8 mouse cellular contexts compared by ENCODE assay signal in the genomic region with DNA sequence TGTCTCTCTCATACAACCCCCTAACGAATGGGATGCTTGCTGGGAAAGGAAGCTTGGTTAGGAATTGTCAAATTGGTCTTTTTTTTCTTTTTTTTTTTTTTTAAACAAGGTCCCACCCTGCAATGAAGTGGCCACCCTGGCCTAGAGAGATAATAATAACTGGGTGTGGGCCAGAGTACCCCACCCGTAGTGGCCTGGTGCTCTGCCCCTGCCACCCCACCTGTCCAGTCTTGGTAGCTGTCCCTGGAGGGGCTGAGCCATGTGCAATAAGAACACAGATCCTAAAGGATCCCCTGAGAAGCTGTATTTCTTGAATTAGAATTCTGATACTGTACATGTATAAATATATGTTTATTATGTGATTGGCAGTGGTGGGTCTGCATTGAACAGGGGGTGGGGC. TPM values are rescaled to one million over a fixed set of nuclear protein-coding genes. Genes with fewer than 3 reads are reported as not detected.
A peak's percentile ranks its signal among the peaks of the same experiment; 100 is the strongest.
DNase-seq lines count a peak whose midpoint lies in the region; ATAC-seq lines count a peak whose summit lies in the region.

No protein-coding gene starts in this region.

- H3K9ac ChIP-seq in forebrain, embryonic 13.5 days: peak overlapping the region; percentile 62
- H3K9ac ChIP-seq in liver, embryonic 11.5 days (ENCODE audit: low read depth, low read length): peak overlapping the region; percentile 67
- H3K9ac ChIP-seq in stomach, embryonic 16.5 days (ENCODE audit: low read length): peak overlapping the region; percentile 67

- peaks cover 87% of the 10 kb centered on the region for H3K4me1 ChIP-seq in forebrain, embryonic 13.5 days
- H3K4me1 ChIP-seq in liver, embryonic 11.5 days (replicated peaks; ENCODE audit: control insufficient read depth, insufficient read depth, low read length): peaks cover 51% of the 10 kb centered on the region
- H3K4me1 ChIP-seq in stomach, embryonic 16.5 days (ENCODE audit: control insufficient read depth, insufficient read depth, low read length): peaks cover 51% of the 10 kb centered on the region

- H3K27ac ChIP-seq in forebrain, embryonic 13.5 days: peak overlapping the region; percentile 100
- peak overlapping the region; percentile 95 for H3K27ac ChIP-seq in liver, embryonic 11.5 days (ENCODE audit: low read depth, low read length)
- peak overlapping the region; percentile 96 for H3K27ac ChIP-seq in stomach, embryonic 16.5 days (ENCODE audit: low read length)

- peak overlapping the region; percentile 46 for H3K4me2 ChIP-seq in forebrain, embryonic 13.5 days
- peak overlapping the region; percentile 62 for H3K4me2 ChIP-seq in liver, embryonic 11.5 days
- peak overlapping the region; percentile 39; the same call in 1 of the 2 replicates for H3K4me2 ChIP-seq in stomach, embryonic 16.5 days (ENCODE audit: low read depth, low read length)

- DNase-seq in testis, postnatal 10 days (ENCODE audit: low spot score): peak; percentile 38
- no peak for DNase-seq in testis, postnatal 14 days (ENCODE audit: low spot score)
- DNase-seq in liver, embryonic 11.5 days (ENCODE audit: low spot score): no peak
- no peak for DNase-seq in cerebellum, postnatal 36 days
- no peak for DNase-seq in thymus, postnatal 0 days (ENCODE audit: low spot score)
- DNase-seq in cerebellum, postnatal 4 days (ENCODE audit: low spot score in 2 of 2): no peak

- H3K4me3 ChIP-seq in forebrain, embryonic 13.5 days: 0 out of 2 replicates have a peak overlapping the region, but pooled peaks have one; percentile 2
- H3K4me3 ChIP-seq in liver, embryonic 11.5 days (ENCODE audit: low read depth, low read length): peak overlapping the region; percentile 30; the same call in 1 of the 2 replicates
- H3K4me3 ChIP-seq in stomach, embryonic 16.5 days (replicated peaks; ENCODE audit: low read length): no peak overlapping the region

- ATAC-seq in forebrain, embryonic 13.5 days: peak; percentile 0; the same call in 1 of the 2 replicates
- peak; percentile 56 for ATAC-seq in liver, embryonic 11.5 days (replicated peaks; ENCODE audit: low FRiP score)
- no peak for ATAC-seq in stomach, embryonic 16.5 days (ENCODE audit: insufficient read depth, low FRiP score)

- no peaks in the 10 kb centered on the region for H3K27me3 ChIP-seq in forebrain, embryonic 13.5 days
- H3K27me3 ChIP-seq in liver, embryonic 11.5 days (replicated peaks; ENCODE audit: control insufficient read depth, insufficient read depth, low read length): no peaks in the 10 kb centered on the region
- no peaks in the 10 kb centered on the region for H3K27me3 ChIP-seq in stomach, embryonic 16.5 days (ENCODE audit: control insufficient read depth, insufficient read depth, low read length)

- peaks cover 28% of the 10 kb centered on the region for H3K36me3 ChIP-seq in forebrain, embryonic 13.5 days (ENCODE audit: poor library complexity, severe bottlenecking)
- peaks cover 26% of the 10 kb centered on the region for H3K36me3 ChIP-seq in liver, embryonic 11.5 days (ENCODE audit: control insufficient read depth, insufficient read depth, low read length)
- peaks cover 14% of the 10 kb centered on the region; the same call in 1 of the 2 replicates for H3K36me3 ChIP-seq in stomach, embryonic 16.5 days (ENCODE audit: control insufficient read depth, insufficient read depth, low read length)

- 11% methylated on average over 2 of the region's 2 CpGs for WGBS in forebrain, embryonic 13.5 days
- 38% methylated on average over 2 of the region's 2 CpGs for WGBS in liver, embryonic 11.5 days
- 46% methylated on average over 2 of the region's 2 CpGs for WGBS in stomach, embryonic 16.5 days

- no peaks in the 10 kb centered on the region for H3K9me3 ChIP-seq in forebrain, embryonic 13.5 days (replicated peaks)
- no peaks in the 10 kb centered on the region for H3K9me3 ChIP-seq in liver, embryonic 11.5 days (ENCODE audit: control insufficient read depth, low read length)
- no peaks in the 10 kb centered on the region for H3K9me3 ChIP-seq in stomach, embryonic 16.5 days (replicated peaks; ENCODE audit: control insufficient read depth, low read length)

RNA-seq across cellular contexts. Expression of gene Dnajb12, which starts 19.6 kb away (rescaled TPM):
- polyA plus RNA-seq in forebrain, embryonic 13.5 days (2015; fragmentation: Nextera tagmentation; extraction: Ambion mirVana): 16.9 and 18.4 TPM in 2 replicates
- 27.4 and 30.2 TPM in 2 replicates for polyA plus RNA-seq in liver, embryonic 11.5 days (2014; fragmentation: Nextera tagmentation; extraction: Ambion mirVana)
- 20.4 and 26.1 TPM in 2 replicates for polyA plus RNA-seq in stomach, embryonic 16.5 days (2015; fragmentation: Nextera tagmentation; extraction: Ambion mirVana)
- polyA plus RNA-seq in thymus, postnatal 0 days (2015; fragmentation: Nextera tagmentation; extraction: Ambion mirVana): 13.5 and 14.6 TPM in 2 replicates

RNA-seq across cellular contexts. Expression of gene Ddit4, which starts 52.7 kb away (rescaled TPM):
- polyA plus RNA-seq in forebrain, embryonic 13.5 days (2015; fragmentation: Nextera tagmentation; extraction: Ambion mirVana): 69.3 and 71.3 TPM in 2 replicates
- 2.7 and 4.3 TPM in 2 replicates for polyA plus RNA-seq in liver, embryonic 11.5 days (2014; fragmentation: Nextera tagmentation; extraction: Ambion mirVana)
- 30.4 and 34.8 TPM in 2 replicates for polyA plus RNA-seq in stomach, embryonic 16.5 days (2015; fragmentation: Nextera tagmentation; extraction: Ambion mirVana)
- polyA plus RNA-seq in thymus, postnatal 0 days (2015; fragmentation: Nextera tagmentation; extraction: Ambion mirVana): 50.6 and 54.7 TPM in 2 replicates
